Mouse (Mus musculus): ENCODE results near the gene Wbp11.

The Wbp11 gene

GRCm38 (mm10) chr6:136835352-136835751 lies 7.3 kb upstream of the Wbp11 start, which contains the start of gene Smco3:
Gene Smco3, minus strand, starts transcription at chr6:136835452.
- DNase-seq = no peak

- no peak for DNase-seq
Measured at GRCm38 (mm10) chr6:136831712-136832111, 3.7 kb upstream of the Wbp11 start.

- DNase-seq = no peak
Measured at GRCm38 (mm10) chr6:136828681-136829080, 648 bp upstream of the Wbp11 start.

- no peak for DNase-seq
Measured at GRCm38 (mm10) chr6:136827516-136827880, 535 bp downstream of the Wbp11 start, which contains the start of gene BC049715. Gene BC049715, plus strand, starts transcription at chr6:136827626.

- DNase-seq = no peak
Measured at GRCm38 (mm10) chr6:136827116-136827515, 917 bp downstream of the Wbp11 start.

GRCm38 (mm10) chr6:136824987-136825386 lies 3.0 kb downstream of the Wbp11 start:
- DNase-seq = no peak

- DNase-seq = no peak
Measured at GRCm38 (mm10) chr6:136821086-136821485, 6.9 kb downstream of the Wbp11 start.

- DNase-seq = no peak
Measured at GRCm38 (mm10) chr6:136820381-136820780, 7.7 kb downstream of the Wbp11 start.

GRCm38 (mm10) chr6:136817549-136817948 lies 10.5 kb downstream of the Wbp11 start:
- no peak for DNase-seq

- DNase-seq = no peak
Measured at GRCm38 (mm10) chr6:136816826-136817225, 11.2 kb downstream of the Wbp11 start.

- no peak for DNase-seq
Measured at GRCm38 (mm10) chr6:136815381-136815780, 12.7 kb downstream of the Wbp11 start.

GRCm38 (mm10) chr6:136813117-136813516 lies 14.9 kb downstream of the Wbp11 start:
- DNase-seq = no peak

GRCm38 (mm10) chr6:136811196-136811595 lies 16.8 kb downstream of the Wbp11 start:
- no peak for DNase-seq

GRCm38 (mm10) chr6:136809673-136810072 lies 18.4 kb downstream of the Wbp11 start:
- no peak for DNase-seq

- no peak for DNase-seq
Measured at GRCm38 (mm10) chr6:136809077-136809476, 19.0 kb downstream of the Wbp11 start.

GRCm38 (mm10) chr6:136808631-136809046 lies 19.4 kb downstream of the Wbp11 start:
- no peak for DNase-seq

GRCm38 (mm10) chr6:136808014-136808417 lies 20.0 kb downstream of the Wbp11 start, which contains the start of gene H2afj:
Gene H2afj, plus strand, starts transcription at chr6:136808244.
- DNase-seq = peak; percentile 97

- peak; percentile 45 for DNase-seq
Measured at GRCm38 (mm10) chr6:136807395-136808013, 20.5 kb downstream of the Wbp11 start.

- no peak for DNase-seq
Measured at GRCm38 (mm10) chr6:136806819-136807218, 21.2 kb downstream of the Wbp11 start.

GRCm38 (mm10) chr6:136805409-136805775 lies 22.6 kb downstream of the Wbp11 start:
- DNase-seq = no peak

GRCm38 (mm10) chr6:136804705-136805408 lies 23.2 kb downstream of the Wbp11 start:
- no peak for DNase-seq

- peak; percentile 95 for DNase-seq
Measured at GRCm38 (mm10) chr6:136803739-136804633, 24.0 kb downstream of the Wbp11 start, which contains the start of gene Hist4h4. Gene Hist4h4, minus strand, starts transcription at chr6:136804415.

- no peak for DNase-seq
Measured at GRCm38 (mm10) chr6:136803093-136803738, 24.8 kb downstream of the Wbp11 start.
